Mouse (Mus musculus): ENCODE results near the gene Casp7.

The Casp7 gene

DNA sequence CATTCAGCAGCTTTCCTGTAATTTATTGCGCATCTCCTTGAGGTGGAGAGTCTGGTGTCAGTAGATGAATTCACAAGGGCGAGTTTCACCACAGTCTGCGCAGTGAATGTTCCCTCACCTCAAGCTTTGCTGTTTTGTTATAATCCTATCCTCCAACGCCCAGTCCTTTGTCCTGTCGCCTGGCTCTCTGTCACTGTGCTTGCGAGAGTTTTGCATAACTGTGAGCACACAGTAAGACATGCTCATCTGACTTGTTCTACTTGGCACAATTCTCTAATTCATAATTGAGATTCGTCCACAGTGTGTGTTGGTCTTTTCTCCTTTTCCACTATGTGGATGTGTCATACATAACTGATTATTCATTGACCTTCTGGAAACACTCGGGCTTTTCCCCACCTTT lies 69.6 kb downstream of the Casp7 start:
- in situ Hi-C loops (cut with MboI, MseI), result no loop called here

- in situ Hi-C loops (cut with MboI, MseI), result loop anchor here (10.0 kb wide), 1 partner anchor 136 kb away; no protein-coding TSS in a partner anchor
Observed at GRCm38 (mm10) chr19:56470286-56471020, 73.5 kb downstream of the Casp7 start.

DNA sequence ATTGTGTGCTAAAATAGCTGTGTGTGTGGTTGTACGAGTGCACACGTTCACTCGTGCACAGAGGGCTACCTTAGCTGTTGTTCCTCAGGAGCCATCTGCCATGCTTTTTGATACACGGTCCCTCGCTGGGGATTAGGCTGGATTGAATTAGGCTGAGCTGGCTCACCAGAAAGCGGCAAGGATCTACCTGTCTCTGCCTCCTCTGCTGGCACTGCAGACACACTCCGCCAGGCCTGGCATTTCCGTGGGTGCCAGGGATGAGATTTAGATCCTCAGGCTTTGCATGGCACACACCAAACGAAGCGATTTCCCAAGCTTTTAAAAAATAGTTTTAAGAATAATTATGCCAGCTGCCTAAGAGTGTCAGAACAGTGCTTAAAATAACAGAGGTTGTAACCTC lies 75.0 kb downstream of the Casp7 start:
- in situ Hi-C loops (cut with MboI, MseI), result loop anchor here (10.0 kb wide), 1 partner anchor 137 kb away; no protein-coding TSS in a partner anchor

GRCm38 (mm10) chr19:56474869-56475550 lies 78.1 kb downstream of the Casp7 start:
- in situ Hi-C loops (cut with MboI, MseI), result loop anchor here (10.0 to 25.0 kb wide), 2 partner anchors 140 to 1087 kb away; no protein-coding TSS in a partner anchor

GRCm38 (mm10) chr19:56476546-56476945 lies 79.6 kb downstream of the Casp7 start:
- in situ Hi-C loops (cut with MboI, MseI), result loop anchor here (10.0 to 25.0 kb wide), 2 partner anchors 142 to 1086 kb away; no protein-coding TSS in a partner anchor

GRCm38 (mm10) chr19:56477253-56477652 lies 80.3 kb downstream of the Casp7 start:
- in situ Hi-C loops (cut with MboI, MseI), result loop anchor here (10.0 to 25.0 kb wide), 2 partner anchors 142 to 1085 kb away; no protein-coding TSS in a partner anchor

GRCm38 (mm10) chr19:56477832-56478231 lies 80.9 kb downstream of the Casp7 start:
- in situ Hi-C loops (cut with MboI, MseI), result loop anchor here (10.0 to 25.0 kb wide), 2 partner anchors 143 to 1084 kb away; no protein-coding TSS in a partner anchor

DNA sequence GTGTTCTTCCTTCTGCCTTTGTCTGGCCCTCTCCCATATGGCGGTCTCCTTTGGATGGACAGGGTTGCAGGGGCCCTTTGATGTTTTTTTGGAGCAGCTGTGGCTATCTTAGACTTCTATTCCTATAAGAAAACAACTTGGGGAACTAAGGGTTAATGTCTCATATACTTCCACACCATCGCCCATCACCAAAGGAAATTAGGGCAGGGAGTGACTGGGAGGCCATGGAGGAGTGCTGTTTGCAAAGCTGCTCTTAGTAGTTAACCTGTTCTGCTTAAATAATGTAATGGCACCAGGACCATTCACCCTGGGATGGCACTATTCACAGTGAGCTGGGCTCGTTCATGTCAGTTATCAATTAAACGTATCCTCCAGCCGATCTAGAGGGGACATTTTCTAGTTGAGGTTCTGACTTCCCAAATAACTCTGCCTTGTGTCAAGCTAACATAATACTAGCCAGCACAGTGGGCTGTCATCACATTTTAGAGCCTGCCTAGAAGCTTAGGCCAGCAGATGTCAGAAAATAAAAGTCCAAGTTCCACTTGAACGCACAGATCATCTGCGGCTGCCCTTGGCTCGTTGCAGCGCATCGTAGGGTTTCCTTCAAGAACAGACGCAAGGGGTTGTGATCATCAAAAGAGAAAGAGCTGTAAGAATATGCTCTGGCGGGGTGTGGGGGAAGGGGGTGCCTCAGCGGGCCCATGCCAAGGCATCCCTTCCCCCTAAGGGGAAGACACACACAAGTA lies 87.9 kb downstream of the Casp7 start:
- in situ Hi-C loops (cut with MboI, MseI), result loop anchor here (25.0 kb wide), 1 partner anchor 1077 kb away; no protein-coding TSS in a partner anchor

GRCm38 (mm10) chr19:56485376-56486271 lies 88.7 kb downstream of the Casp7 start:
- in situ Hi-C loops (cut with MboI, MseI), result loop anchor here (25.0 kb wide), 1 partner anchor 1077 kb away; no protein-coding TSS in a partner anchor

GRCm38 (mm10) chr19:56486926-56487325 lies 90.0 kb downstream of the Casp7 start:
- in situ Hi-C loops (cut with MboI, MseI), result loop anchor here (25.0 kb wide), 1 partner anchor 1075 kb away; no protein-coding TSS in a partner anchor

- in situ Hi-C loops (cut with MboI, MseI), result loop anchor here (25.0 kb wide), 1 partner anchor 1075 kb away; no protein-coding TSS in a partner anchor
Observed at GRCm38 (mm10) chr19:56487339-56487738, 90.4 kb downstream of the Casp7 start.

GRCm38 (mm10) chr19:56489601-56490000 lies 92.7 kb downstream of the Casp7 start:
- in situ Hi-C loops (cut with MboI, MseI), result loop anchor here (25.0 kb wide), 1 partner anchor 1073 kb away; no protein-coding TSS in a partner anchor
